Mouse (Mus musculus) layer of hippocampus, adult 8-10 months (tissue): ENCODE measurements around the gene Bnipl. TPM values are rescaled to one million over a fixed set of nuclear protein-coding genes. Genes with fewer than 3 reads are reported as not detected.
A peak's percentile ranks its signal among the peaks of the same experiment; 100 is the strongest.

ENCODE experiments used
- DNase-seq, 2 experiments: peaks; one replicate each; pipeline ENCODE4 v3.0.0; 2022; ENCODE audit warnings: low spot score in 2 of 2
- total RNA-seq, 4 experiments: library from RNA; stranded (reverse); gene quantifications; 2 replicates each; pipeline ENCODE4 v1.2.4; 2022

Bnipl gene
- total RNA-seq: under 1 TPM in 3 of 4 experiments, not detected in 1; 0.43 to 0.95 (median 0.63) TPM

DNA sequence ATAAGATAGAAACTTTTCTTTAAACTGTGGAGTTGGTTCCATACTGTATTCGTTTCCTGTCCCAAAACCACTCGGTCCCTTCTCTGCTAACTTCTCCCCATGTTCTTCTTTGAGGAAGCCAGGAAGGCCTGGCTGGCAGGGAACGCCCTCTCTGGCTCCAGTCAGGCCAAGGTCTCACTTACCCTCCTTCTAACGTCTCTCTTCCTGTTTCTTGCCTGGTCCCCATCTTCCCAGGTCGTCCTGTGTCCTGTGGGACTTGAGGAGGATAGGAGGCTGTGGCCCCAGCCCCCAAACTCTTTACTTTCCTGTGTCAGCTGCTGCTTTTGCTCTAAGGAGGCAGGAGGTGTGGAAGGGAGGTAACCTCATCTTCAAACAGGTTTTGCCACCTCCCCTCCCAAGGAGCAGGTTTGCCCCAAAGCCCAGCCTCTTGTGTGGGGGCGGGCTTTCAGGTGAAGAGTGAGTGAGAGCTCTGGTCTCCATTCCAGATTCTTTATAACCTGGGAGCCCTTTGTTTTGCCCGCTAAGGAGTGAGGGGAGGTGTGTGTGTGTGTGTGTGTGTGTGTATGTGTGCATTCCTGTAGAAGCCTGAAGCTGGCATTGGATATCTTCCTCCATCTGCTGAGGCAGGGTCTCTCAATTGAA, at the start of gene Bnipl:
TSS of gene Bnipl (minus strand) at position 411 of the 642 bp plus-strand sequence.
- DNase-seq: no peak

DNA sequence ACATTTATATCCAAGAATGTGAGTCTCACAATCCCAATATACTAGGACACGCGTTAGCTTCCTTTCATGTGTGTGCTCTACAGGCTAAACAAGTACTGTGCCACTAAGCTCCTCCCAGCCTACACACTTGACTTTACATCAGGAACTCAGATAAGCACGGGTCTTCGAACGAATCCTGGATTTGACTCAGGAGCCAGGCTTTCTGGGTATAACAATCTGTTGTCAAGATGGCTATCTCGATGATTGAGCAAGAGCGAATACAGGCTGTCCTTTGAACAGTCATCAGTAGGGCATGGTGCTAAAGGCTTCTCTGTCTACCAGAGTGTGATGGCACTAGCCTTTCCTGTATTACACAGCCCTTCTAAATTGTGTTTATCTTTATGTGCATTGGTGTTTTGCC, 47.0 kb upstream of the Bnipl start:
- no peak for DNase-seq

DNA sequence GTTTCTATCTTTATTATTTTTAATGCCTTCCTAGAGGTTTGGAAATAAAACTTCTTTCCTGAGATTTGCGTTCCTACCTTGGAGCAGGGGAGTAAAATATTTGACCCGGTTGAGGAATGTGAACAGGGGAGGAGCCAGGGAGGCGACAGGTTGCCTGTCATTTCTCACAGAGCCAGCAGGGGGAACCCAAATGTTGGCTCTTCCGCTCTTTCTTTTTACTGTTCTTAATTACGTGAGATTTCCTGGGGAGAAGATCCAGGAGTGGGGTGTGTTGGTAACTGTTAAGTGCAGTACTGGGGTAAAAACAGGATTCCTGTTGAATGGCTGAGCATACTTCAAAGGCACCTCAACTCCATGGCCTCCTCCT, 45.1 kb upstream of the Bnipl start:
- no peak for DNase-seq

DNA sequence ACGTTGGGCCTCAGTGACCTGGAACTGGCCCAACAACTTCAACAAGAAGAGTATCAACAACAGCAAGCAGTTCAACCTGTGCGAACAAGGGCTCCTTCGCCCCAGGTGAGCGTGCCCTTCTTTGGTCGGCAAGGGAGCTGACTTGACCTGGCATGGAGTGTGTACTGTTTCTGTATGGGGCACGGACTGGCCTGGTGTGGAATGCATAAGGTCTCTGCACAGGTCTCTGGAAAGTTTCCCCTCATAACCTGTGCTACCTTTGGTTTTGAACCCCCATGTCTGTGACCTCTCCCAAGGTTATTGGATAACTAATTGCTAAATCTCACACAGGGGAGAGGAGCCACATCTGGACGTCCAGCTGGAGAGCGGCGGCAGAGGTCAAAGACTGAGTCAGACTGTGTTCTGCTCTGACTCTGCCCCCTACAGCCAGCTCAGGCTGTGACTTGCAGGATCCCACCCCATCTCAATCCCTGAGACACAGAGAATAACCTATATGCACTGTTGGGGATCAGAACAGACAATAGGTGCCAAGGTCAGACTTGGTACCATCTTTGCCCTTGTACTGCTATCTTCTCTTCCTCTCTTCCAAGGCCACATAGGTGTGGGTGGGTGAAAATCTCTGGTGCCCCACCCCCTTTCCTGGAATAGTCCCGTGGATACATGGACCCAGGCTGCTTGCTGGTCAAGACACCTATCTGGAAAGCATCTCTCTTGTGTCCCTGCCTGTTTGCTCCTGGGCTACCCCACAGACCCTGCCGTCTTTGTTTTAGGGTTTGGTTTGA, 44.5 kb upstream of the Bnipl start:
- DNase-seq: no peak

DNA sequence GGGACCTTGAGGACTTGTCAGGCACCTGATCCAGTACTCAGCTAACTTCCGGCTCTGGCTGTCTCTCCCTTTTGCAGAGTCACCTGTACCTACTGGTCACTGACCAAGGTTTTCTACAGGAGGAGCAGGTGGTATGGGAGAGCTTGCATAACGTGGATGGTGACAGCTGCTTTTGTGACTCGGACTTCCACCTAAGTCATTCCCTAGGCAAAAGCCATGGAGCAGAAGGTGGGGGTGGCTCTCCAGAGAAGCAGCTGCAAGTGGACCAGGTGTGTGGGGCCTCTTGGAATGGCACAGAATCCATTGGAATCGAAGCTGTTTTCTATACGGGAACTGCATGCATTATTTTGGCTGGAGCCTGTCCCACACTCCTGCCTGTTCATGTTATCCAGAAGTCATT, 43.7 kb upstream of the Bnipl start:
- DNase-seq: no peak

DNA sequence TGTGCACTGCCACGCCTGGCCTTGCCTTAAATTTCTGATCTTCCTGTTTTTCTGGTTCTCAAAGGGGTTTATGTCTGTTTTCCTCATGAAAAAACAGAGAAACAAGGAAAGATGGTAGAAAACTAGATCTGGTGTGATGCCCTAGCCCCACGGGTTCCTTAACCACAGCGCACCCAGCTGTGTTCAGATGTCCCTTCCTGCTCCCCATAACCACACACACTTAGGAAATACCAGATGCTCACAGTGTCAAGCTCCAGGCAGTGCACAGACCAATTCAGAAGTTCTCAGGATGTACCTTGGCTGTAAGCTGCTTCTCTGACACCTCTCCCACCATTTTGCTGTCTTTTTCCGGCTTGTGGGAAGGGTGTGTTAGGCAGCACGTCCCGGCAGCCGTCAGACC, 43.3 kb upstream of the Bnipl start:
- no peak for DNase-seq

DNA sequence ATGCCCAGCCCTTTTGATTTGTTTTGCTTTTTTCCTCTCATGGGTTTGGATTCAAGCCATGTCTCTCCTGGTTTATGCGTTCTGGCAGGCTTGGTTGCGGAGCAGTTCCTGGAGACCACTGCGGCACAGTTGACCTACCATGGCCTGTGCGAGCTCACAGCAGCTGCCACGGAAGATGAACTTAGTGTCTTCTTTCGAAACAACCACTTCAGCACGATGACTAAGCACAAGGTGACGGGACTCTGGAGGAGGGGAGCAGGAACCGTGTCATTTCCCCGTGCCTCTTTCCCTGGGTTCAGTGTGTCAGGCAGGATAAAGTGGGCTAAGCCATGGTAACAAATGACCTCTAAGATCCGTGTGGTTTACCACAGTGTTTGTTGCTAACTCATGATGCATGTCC, 42.5 kb upstream of the Bnipl start:
- DNase-seq: no peak

DNA sequence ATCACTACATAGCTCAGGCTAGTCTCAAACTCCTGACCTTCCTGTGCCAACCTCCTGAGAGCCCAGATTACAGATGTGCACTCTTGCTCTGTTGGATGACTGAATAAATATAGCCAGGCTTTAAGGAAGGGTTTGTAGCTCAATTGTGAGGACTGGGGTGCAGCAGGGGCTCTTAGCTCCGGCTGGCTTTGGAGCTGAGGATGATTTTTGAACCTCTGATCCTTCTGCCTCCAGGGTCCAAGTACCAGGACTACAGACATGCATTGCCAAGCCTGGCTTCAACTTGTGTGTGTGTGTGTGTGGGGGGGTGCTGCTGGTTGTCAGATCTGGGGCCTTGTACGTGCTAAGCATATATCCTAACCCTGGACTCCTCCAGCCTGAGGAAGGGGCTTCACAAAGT, 41.9 kb upstream of the Bnipl start:
- DNase-seq: no peak

DNA sequence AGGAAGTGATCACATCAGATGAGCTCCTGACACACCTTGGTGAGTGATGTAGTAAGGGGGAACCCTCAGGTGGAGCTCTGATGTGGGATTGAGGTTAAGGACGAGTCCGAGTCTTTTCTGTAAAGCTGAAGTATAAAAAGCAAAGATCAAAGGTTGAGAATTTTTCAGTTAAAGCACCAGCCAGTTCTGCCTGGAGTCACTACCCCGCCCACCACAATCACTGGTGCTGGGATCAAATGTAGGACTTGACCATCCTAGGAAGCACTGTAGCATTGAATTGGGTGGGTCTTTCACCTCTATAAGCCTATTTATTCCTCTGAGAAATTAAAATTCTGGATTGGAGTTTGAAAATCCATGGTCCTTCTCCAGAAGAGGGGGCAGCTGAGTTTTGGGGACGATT, 40.0 kb upstream of the Bnipl start:
- DNase-seq: no peak

DNA sequence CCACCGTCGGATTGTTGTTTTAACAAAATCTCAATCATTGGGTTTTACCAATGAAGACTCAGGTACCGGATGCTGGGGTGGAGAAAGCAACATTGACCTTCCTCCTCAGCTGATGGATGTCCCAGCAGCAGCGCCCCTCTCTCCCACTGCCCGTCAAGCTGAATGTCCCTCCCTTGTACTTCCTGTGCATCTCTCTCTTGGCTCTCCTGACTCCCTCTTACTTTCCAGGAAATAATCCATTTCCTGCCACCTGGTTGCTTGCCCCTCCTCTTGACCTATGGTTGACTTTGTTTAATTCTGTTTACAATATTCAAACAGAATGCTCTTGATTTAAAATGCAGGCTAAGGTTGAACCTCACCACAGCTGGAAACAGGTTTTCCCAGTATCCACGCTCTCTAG, 39.2 kb upstream of the Bnipl start:
- no peak for DNase-seq

DNA sequence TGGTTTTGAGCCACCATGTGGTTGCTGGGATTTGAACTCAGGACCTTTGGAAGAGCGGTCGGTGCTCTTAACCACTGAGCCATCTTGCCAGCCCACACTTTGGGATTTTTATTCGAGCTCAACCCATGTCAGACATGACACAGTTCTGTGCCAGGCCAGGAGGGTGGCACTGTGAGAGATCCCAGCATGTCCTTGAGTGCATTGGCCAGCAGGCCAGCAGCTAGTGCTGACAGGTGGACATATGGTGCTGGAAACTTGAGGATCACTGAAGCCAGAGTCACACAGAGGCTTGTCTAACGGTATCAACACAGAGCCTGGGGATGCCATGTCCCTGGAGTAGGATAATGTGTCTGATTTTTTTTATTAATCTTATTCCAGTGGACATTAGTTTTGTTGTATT, 38.4 kb upstream of the Bnipl start:
- DNase-seq: no peak

DNA sequence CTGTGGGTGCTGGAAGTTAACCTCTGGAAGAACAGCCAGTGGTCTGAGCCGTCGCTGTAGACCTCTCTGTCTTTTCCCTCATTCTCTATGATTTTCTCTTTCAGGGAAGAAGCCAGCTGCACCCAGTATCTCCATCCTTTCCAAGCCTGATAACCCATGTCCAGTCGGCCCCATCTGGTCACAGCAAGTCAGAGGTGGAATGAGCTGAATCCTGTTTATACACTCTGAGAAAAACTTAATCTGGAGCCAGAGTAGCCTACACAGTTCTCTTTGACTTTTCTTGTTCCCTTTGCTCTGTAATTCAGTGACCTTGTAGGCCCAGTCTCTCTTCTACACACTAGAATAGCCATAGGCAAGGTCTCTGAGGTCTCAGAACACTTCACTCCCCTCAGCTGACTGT, 36.5 kb upstream of the Bnipl start:
- DNase-seq: no peak

DNA sequence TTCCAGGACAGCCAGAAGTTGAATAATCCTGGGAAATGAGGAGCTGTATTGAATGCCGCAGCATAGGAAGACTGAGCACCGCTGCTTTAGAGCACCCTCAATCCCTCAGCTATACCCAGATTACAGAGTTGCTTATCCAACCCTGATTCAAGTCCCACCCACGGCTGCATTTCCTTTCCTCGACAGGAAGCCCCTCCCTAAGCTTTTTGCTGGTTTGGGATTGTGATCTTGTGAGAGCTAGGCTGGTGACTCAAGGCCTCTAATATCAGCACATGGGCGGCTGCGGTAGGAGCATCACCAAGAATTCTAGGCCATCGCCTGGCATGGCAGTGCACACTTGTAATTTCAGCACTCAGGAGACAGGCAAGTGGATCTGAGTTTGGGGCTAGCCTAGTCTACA, 35.5 kb upstream of the Bnipl start:
- no peak for DNase-seq

DNA sequence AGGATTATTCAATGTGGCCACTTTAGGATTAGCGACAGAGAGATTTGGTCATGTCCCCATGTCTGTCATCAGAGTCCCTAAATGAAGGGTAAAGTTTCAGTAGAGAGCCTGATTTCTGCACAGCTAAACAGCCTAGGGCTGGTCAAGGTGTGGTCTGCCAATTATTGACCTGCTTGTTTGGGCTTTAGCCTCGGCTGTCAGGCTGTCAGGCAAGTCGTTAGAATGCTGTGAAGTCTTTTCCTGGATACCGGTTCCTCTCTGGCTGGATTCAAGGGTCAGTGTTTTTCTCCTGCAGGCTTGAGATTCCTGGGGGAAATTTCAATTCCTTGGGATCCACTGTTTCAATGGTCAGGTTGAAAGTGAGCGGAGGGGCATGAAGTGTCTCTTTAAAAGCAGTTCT, 35.0 kb upstream of the Bnipl start:
- no peak for DNase-seq

DNA sequence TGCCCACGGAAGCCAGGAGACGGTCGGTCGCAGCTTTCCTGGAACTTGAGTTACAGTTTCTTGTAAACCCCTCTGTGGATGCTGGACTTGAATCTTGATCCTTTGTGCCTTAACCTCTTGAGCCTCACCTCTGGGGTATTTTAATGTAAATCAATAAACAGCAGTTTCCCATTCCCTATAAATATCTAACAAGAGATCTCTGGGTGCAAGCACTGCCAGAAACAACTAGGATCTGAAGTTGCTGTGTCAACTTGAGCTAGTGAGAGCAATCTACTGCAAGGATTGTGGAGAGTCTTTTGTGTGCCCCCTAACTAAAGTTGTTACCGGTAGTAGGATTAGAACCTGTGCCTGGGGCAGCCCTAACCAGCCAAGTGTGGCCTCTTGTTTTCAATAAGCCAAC, 34.4 kb upstream of the Bnipl start:
- DNase-seq: no peak

DNA sequence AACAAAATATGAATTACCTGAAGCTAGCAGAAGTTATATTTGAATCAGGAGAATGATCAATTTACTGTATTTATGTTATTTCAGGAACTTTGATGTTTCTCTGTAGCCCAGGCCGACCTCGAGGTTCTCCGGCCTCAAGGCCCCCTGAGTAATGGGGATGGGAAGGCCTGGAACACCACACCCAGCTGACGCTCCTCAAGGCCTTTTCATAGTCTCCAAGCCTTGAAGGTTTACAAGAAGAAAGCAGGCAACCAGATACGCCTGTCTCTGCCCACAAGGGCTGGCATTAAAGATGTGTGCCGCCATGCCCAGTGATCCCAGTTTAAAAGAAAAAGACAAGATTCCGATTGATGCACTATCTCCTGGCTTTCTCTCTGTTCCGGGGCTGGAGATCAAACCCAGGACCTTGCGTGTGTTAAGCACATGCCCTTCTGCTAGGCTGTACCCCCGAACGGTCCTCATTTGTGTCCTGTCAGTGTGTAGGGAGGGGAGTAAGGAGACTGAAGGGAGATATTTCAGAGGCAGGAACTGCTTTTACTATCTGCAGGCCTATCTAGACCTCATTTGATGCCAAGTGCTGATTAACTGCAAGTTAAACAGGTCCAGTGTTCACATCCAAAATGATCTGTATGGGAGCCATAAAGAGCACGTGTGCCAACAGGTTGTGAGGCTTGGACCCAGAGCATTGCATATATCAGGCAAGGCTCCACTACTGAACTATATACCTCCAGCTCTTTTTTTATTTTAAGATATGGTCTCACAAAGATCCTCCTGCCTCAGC, 33.7 kb upstream of the Bnipl start:
- no peak for DNase-seq

DNA sequence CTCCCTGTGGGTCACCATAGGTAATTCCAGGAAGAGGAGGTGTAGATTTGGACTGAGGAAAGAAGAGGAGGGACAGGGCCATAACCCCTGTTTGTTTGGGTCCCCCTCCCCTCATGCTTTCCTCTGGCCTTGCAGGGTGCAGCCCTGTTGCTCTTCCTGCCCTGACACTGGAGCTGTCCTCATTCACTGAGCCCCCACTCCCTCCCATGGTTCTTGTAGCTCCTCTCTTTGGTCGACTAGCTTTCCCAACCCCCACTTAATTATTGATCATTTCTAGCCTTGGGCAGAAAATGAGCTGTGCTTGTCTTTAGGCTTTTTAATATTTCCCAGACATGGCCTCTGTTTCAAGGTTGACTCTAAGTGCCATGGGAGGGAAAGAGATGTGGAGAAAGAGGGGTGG, 33.1 kb upstream of the Bnipl start:
- DNase-seq: no peak

DNA sequence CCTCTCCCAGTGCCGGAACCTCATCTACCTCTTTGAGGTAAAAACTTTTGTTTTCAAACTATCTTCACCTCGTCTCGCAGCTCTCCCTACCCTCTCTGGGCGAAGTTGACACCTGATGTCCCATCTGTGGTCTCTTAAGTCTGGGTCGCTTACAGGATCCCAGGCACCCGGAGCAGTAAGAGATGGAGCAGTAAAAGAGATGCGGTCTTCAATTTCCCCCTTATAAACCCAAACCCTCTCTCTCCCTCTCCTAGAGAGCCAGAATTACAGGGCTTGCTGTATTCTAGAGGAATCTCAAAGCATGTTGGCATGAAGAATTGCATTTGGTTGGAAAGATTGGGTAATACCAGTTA, 32.6 kb upstream of the Bnipl start:
- DNase-seq: no peak

DNA sequence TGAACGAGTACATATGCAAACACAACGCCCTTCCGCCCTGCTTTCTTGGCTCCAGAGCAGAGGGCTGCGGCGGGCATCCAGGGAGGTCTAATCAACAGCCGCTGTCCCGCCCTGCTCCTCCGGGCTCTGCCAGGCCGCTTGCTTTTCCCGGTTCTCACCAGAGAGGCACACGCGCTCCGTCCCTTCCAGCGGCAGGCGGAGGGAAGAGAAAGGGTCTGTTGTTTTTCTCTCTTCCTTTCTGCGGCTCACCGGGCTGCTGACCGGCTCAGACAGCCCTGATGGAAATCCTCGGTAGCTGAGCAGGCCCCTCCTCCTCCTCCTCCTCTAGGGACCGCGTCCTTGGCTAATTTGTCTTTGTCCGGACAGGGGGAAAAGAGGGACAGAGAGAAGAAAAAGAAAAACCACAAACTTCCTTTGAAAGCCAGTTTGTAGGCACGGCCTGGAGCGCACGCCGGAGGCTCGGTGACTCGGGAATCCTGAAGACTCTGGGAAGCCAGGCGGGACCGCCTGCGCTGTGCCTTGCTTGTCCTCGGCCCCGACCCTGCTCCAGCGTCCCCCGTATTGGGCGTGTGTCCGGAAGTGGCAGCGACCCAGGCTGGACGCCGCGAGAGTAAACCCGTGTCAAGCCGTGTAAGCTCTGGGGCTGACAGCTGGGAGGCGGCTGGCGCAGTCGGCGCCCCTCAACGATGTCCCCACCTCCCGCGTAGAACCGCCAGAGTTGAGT, 32.0 kb upstream of the Bnipl start:
- peak; percentile 66 to 67 for DNase-seq

DNA sequence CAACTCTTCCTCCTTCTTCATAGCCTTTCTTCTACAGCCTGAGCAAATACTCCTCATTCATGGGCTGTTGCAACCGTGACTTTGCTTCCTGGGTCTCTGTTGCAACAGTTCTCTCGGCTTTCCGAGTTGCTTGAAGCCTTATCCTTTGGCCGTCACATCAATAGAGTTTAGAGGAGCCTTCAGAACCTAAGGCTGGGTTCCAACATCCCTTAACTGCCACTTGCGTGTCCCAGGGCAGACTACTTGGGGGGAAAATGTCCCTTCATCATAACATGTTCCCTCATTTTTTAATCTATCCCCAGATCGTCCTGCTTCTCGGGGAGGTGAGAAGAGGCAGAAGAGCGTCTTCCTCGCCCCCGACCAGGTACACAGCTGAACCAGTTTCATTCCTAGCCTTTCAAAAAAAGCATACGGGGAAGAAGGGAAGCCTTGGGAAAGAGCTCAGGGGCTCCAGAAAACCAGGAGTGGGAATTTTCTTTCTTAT, 31.4 kb upstream of the Bnipl start:
- peak in 1 of 2 experiments; percentile 19 for DNase-seq

DNA sequence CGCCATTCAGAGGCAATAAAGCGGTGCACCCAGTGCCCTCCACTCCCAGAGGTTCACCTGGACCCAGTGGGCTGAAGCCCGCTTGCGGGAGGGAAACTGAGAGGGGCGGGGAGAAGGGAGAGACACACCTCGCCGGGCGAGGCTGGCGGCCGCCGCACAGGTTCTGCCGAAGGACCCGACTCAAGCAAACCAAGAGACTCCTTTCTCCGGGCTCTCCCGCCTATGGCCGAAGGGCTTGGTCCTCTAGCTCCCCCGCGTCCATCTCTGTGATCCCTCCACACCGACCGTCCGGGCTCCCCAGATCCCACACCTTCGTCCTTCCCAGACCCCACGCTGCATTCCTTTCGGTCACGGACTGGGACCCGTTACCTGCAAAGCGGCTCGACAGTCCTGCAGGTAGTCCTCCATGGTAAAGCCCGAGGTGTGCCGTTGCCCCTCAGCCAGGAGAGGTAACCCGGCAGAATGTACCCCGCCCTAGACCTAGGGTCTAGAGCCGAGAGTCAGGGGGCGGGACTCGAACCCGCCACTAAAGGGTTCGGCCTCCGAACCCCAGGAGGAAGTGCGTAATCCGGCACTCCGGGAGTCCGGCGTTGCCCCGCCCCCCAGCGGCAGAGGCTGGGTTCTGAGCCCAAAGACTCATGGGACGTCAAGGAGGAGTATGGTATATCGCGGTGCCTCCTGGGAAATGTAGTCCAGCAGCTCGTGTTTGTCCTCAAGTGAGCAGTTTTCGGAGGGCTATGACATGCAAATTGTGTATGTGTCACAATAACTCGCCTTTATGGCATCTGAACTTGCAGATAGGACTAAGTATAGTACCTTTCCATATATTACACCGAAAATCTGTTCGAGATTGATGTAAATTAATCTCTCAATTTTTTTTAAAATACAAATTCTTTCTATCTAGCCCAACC, 30.5 kb upstream of the Bnipl start, which contains the start of the genes Mindy1 and Prune1:
TSS of gene Mindy1 (plus strand) at position 130 of the 911 bp plus-strand sequence.
TSS of gene Prune1 (minus strand) at position 861 of the 911 bp plus-strand sequence.
- peak; percentile 98 for DNase-seq
